Mouse (Mus musculus) heart, postnatal 0 days (tissue): ENCODE results near the gene C1rl. TPM values are rescaled to one million over a fixed set of nuclear protein-coding genes. Genes with fewer than 3 reads are reported as not detected.
"Not testable (repeated sequence)": the region's sequence is repeated elsewhere in the genome, so short reads cannot be mapped to it uniquely, and the experiment has no call there.

Experiments
- ATAC-seq: fragments of 200-750 bp; cut with Nextera tagmentation; 2 replicates; pipeline ENCODE4 v1.8.0; 2017; ENCODE audit warnings: low read depth, moderate number of reproducible peaks, moderate library complexity; ENCODE audit not compliant: insufficient read depth
- DNase-seq: peaks from one replicate; pipeline ENCODE4 v3.0.0-alpha.2; 2016; ENCODE audit warnings: low spot score
- H3K27ac ChIP-seq: fragments of 300-500 bp; sonication (generic); 2 replicates; pipeline ENCODE4 v1.5.1; 2014; ENCODE audit warnings: low read depth, mild to moderate bottlenecking
- H3K27me3 ChIP-seq: fragments of 300-500 bp; sonication (generic); 2 replicates; pipeline ENCODE4 v1.6.1; 2014; ENCODE audit warnings: low read length, mixed read lengths; ENCODE audit not compliant: control insufficient read depth, insufficient read depth
- H3K36me3 ChIP-seq: fragments of 300-500 bp; sonication (generic); replicated peaks from 2 replicates; pipeline ENCODE4 v1.6.1; 2014; ENCODE audit warnings: low read length, mixed read lengths; ENCODE audit not compliant: control insufficient read depth, insufficient read depth
- H3K4me1 ChIP-seq: fragments of 300-500 bp; sonication (generic); 2 replicates; pipeline ENCODE4 v1.6.1; 2014; ENCODE audit warnings: antibody characterized with exemption; ENCODE audit not compliant: control insufficient read depth, insufficient read depth
- H3K4me2 ChIP-seq: fragments of 300-500 bp; sonication (generic); 2 replicates; pipeline ENCODE4 v1.6.1; 2014; ENCODE audit warnings: low read depth, mild to moderate bottlenecking, low read length, moderate library complexity
- H3K4me3 ChIP-seq: fragments of 300-500 bp; sonication (generic); 2 replicates; pipeline ENCODE4 v1.5.1; 2014; ENCODE audit warnings: low read depth, low read length
- H3K9ac ChIP-seq: fragments of 300-500 bp; sonication (generic); replicated peaks from 2 replicates; pipeline ENCODE4 v1.6.1; 2014; ENCODE audit warnings: low read depth, low read length, mixed read lengths
- H3K9me3 ChIP-seq: fragments of 300-500 bp; sonication (generic); replicated peaks from 2 replicates; pipeline ENCODE4 v1.6.1; 2016; ENCODE audit warnings: low read length; ENCODE audit not compliant: control insufficient read depth
- CTCF ChIP-seq: IDR thresholded peaks from 2 replicates; pipeline ENCODE4 v1.5.1; 2016; ENCODE audit warnings: antibody characterized with exemption, control low read depth, low read depth
- EP300 ChIP-seq: IDR thresholded peaks from 2 replicates; pipeline ENCODE4 v1.6.1; 2016; ENCODE audit warnings: antibody characterized with exemption, low read depth
- WGBS: fragments of 180-500 bp; shearing (Covaris S2); extraction: QIAGEN DNeasy Blood & Tissue Kit; methylation state at CpG from one replicate; pipeline ENCODE4 v1.1.7; 2014; 5-methylcytosine and 5-hydroxymethylcytosine counted together
- polyA plus RNA-seq: library from polyadenylated mRNA; unstranded; fragments of >200 nt; fragmentation: Nextera tagmentation; extraction: Ambion mirVana; gene quantifications from 2 replicates; pipeline ENCODE4 v1.2.1, GENCODE M21; 2015
- total RNA-seq: library from RNA; depleted of rRNA; stranded (reverse); fragments of >200 nt; gene quantifications from 2 replicates; pipeline ENCODE4 v1.2.3, GENCODE M21; 2014; ENCODE audit warnings: low replicate concordance

C1rl gene
- total and polyA plus RNA-seq, 2 experiments from 2014 or later, result 0.46 to 0.48 TPM

GRCm38 (mm10) chr6:124464305-124465271 lies 28.3 kb upstream of the C1rl start, which contains the start of gene Clstn3:
Clstn3 (minus strand) TSS chr6:124464794.
- Histone ChIP-seq H3K9me3 (no peaks in the 10 kb centered on the region), H3K27ac (no peak within 1 kb of the TSS), H3K4me1 (peaks cover 13% of the 10 kb centered on the region; the same call in 1 of the 2 replicates), H3K27me3 (peaks cover 13% of the 10 kb centered on the region), H3K9ac (peak within 1 kb of the TSS; percentile 18; the same call in 1 of the 2 replicates), H3K36me3 (no peaks in the 10 kb centered on the region), H3K4me3 (peak within 1 kb of the TSS; percentile 44), H3K4me2 (peak within 1 kb of the TSS; percentile 74)
- TF ChIP-seq EP300 (no peak), CTCF (no peak)
- WGBS, result 5% methylated on average over 26 of the region's 27 CpGs
- ATAC-seq, result peak; percentile 85
- DNase-seq, result peak; percentile 52

GRCm38 (mm10) chr6:124465299-124465698 lies 27.6 kb upstream of the C1rl start:
- DNase-seq, result no peak
- WGBS, result 32% methylated on average over 6 of the region's 6 CpGs
- Histone ChIP-seq H3K9ac (no peak overlapping the region), H3K4me2 (peak overlapping the region; percentile 74), H3K9me3 (no peaks in the 10 kb centered on the region), H3K27ac (no peak overlapping the region), H3K27me3 (peaks cover 13% of the 10 kb centered on the region), H3K4me3 (peak overlapping the region; percentile 44; the same call in 1 of the 2 replicates), H3K4me1 (peaks cover 13% of the 10 kb centered on the region; the same call in 1 of the 2 replicates), H3K36me3 (no peaks in the 10 kb centered on the region)
- TF ChIP-seq EP300 (no peak), CTCF (no peak)
- ATAC-seq, result no peak

DNA sequence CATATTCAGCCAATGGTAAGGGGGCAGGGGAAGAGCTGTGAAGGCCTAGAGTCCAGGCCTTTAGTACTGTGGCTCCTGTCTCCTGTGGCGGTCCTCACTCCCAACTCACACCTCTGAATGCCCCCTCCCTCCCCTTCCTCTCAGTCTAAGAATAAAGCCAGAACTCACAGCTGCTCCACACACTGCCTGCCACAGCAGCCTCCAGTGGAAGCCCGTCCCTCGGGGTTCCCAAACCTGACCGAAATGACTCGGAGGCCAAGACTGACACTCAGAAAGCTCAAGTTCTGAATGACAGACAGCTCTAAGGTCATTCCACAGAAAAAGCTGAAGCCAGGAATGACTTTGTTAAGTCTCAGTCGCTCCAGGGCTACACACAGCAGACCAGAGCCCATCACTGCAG lies 27.2 kb upstream of the C1rl start:
- no peak overlapping the region for H3K27ac ChIP-seq
- no peak overlapping the region for H3K4me2 ChIP-seq
- TF ChIP-seq CTCF (no peak), EP300 (no peak)
- H3K27me3 ChIP-seq, result peaks cover 13% of the 10 kb centered on the region
- no peaks in the 10 kb centered on the region for H3K9me3 ChIP-seq
- H3K36me3 ChIP-seq, result no peaks in the 10 kb centered on the region
- 57% methylated on average over 6 of the region's 6 CpGs for WGBS
- no peak overlapping the region for H3K4me3 ChIP-seq
- ATAC-seq (no peak), DNase-seq (no peak)
- H3K4me1 ChIP-seq, result peaks cover 13% of the 10 kb centered on the region; the same call in 1 of the 2 replicates
- no peak overlapping the region for H3K9ac ChIP-seq

GRCm38 (mm10) chr6:124471121-124471520 lies 21.8 kb upstream of the C1rl start:
- Histone ChIP-seq H3K27me3 (no peaks in the 10 kb centered on the region), H3K36me3 (no peaks in the 10 kb centered on the region), H3K4me2 (no peak overlapping the region), H3K9me3 (no peaks in the 10 kb centered on the region), H3K9ac (no peak overlapping the region), H3K27ac (no peak overlapping the region), H3K4me1 (no peaks in the 10 kb centered on the region), H3K4me3 (no peak overlapping the region)
- WGBS, result 94% methylated on average over 3 of the region's 3 CpGs
- no peak for DNase-seq
- ATAC-seq, result no peak
- TF ChIP-seq CTCF (no peak), EP300 (no peak)

DNA sequence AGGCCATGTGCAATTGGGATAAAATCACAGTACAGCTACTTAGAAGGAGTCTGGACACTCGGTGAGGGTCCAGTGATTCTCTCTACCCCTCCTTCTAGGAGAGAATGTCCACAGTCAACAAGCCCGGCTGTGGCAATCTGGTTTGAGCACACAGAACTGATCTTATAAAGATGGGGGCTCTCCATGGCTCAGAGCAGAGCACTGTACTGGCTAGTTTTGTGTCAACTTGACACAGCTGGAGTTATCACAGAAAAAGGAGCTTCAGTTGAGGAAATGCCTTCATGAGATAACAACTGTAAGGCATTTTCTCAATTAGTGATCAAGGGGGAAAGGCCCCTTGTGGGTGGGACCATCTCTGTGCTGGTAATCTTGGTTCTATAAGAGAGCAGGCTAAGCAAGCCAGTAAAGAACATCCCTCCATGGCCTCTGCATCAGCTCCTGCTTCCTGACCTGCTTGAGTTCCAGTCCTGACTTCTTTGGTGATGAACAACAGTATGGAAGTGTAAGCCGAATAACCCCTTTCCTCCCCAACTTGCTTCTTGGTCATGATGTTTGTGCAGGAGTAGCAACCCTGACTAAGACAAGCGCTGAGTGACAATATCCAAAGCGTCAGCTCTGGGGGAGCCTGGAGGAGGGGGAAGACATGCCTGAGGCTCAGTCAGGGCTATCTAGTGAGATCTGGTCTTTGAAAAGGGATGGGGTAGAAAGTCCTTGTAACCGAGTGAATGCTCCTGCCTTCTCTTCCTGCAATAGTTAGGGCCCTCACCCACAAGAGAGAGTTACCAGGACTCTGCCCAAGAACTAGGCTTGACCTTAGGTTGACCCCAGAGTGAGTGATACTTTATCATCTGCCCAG lies 20.9 kb upstream of the C1rl start:
- not testable (repeated sequence) for H3K36me3 ChIP-seq, ATAC-seq, H3K27ac ChIP-seq, H3K9ac ChIP-seq, H3K4me3 ChIP-seq, H3K4me2 ChIP-seq, H3K4me1 ChIP-seq, DNase-seq, H3K9me3 ChIP-seq, H3K27me3 ChIP-seq
- WGBS, result 64% methylated on average over 6 of the region's 6 CpGs
